Mouse (Mus musculus) ES-Bruce4 (cell line): Measurements from ENCODE around the gene Gm10073.

ENCODE experiments used
- CTCF ChIP-seq: IDR thresholded peaks from one replicate; pipeline ENCODE4 v1.8.1; 2011; ENCODE audit warnings: low read depth, low read length
- POLR2A ChIP-seq: IDR thresholded peaks from one replicate; pipeline ENCODE4 v1.8.1; 2011; ENCODE audit warnings: low read length; ENCODE audit not compliant: insufficient read depth

DNA sequence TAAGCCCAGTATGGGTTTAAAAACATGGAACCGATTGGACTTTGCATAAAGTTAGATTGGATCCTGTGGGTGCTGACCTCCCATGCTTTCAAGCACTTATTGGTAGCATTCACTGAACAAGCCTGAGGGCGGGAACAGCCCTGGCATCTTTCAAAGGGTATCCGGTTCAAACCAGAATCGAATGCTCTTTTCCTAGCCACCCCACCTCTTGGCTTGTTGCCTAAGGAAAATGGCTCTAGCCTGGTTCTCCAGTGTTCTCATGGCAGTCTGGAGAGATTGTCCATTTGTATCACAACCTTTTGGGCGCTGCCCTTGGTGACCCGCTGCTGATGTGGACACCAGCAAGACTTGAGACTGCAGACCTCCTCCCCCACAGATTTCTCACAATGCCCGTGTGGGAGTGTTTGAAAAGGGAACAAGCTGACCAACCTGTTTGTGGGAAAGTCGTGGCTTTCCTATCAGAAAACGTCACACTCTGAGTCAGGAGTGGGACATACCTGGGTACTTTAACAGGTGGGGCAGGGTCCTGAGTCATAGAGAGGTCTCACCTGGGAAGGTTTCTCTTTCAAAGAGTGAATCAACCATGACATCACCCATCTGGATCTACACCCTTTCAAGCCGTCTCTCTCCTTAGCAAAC, 42.5 kb upstream of the Gm10073 start:
- TF ChIP-seq CTCF (no peak), POLR2A (no peak)
